Mouse (Mus musculus) megakaryocyte, embryonic 14.5 days (primary cell): ENCODE measurements at regions not wholly inside any gene's neighbourhood (a gene's known extent, or its start where the extent isn't known, plus 50 kb on each side); places are given as distances from the start of the nearest gene placed in this dataset.

Experiments
- H3K27me3 ChIP-seq: replicated peaks from 2 replicates; pipeline ENCODE3; 2012; ENCODE audit warnings: inconsistent platforms
- H3K36me3 ChIP-seq: replicated peaks from 2 replicates; pipeline ENCODE3; 2012; ENCODE audit warnings: low read length, inconsistent platforms, mixed read lengths
- H3K4me1 ChIP-seq: 2 replicates; pipeline ENCODE4 v1.6.1; 2012; ENCODE audit warnings: inconsistent platforms
- H3K4me3 ChIP-seq: replicated peaks from 2 replicates; pipeline ENCODE3; 2012; ENCODE audit warnings: moderate library complexity, mild to moderate bottlenecking, inconsistent platforms
- H3K9me3 ChIP-seq: 2 replicates; pipeline ENCODE4 v1.6.1; 2012; ENCODE audit warnings: inconsistent platforms
- FLI1 ChIP-seq: IDR thresholded peaks from 2 replicates; pipeline ENCODE4 v1.6.1; 2012; ENCODE audit warnings: low read length, inconsistent platforms, mixed read lengths
- GATA1 ChIP-seq: IDR thresholded peaks from 3 replicates; pipeline ENCODE4 v1.6.1; 2012; ENCODE audit warnings: mixed read lengths, low read length, inconsistent platforms, borderline replicate concordance

DNA sequence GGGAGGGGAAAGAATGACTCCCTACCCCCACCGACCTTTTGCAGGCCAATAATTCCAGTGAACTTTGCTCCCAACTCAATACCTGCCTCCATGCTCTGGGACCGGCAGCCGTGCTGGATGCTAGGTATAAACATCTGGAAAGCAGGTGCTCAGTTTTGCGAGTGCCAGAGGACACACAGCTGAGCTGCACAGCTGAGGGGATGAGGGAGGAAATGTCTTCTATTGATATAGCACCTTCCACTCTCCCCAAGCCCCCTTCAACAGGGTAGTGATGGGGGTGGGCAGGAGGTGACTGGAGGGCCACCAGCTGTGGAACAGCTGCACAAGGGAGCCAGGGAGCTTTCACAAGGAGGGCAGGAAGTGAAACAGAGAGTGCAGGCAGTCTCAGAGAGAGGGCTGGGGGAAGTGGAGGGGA lies 421.8 kb downstream of the Tns1 start:
- Histone ChIP-seq H3K9me3 (peaks cover 29% of the 10 kb centered on the region), H3K4me1 (no peaks in the 10 kb centered on the region), H3K27me3 (no peaks in the 10 kb centered on the region), H3K36me3 (no peaks in the 10 kb centered on the region), H3K4me3 (no peak overlapping the region)
- TF ChIP-seq GATA1: no peak

DNA sequence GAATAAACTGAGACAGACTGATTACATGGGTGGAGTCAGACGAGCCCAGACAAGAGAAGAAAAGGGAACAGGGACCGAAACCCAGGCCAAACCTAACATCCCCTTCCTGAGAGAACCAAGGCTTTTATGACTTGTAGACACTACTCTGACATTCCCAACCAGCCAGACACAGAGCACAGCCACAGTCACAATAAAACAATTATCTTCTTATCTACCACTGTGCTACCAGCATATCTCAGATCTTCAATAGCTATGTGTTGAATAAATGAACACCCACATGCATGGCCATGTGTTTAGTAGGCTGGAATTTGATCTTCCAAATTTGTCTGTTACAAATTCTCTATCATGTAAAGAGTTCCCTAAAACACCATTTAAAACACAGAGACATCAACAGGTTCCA lies 430.7 kb downstream of the Tns1 start:
- no peak overlapping the region for H3K4me3 ChIP-seq
- H3K9me3 ChIP-seq: peaks cover 7% of the 10 kb centered on the region; the same call in 1 of the 2 replicates
- H3K4me1 ChIP-seq: no peaks in the 10 kb centered on the region
- H3K27me3 ChIP-seq: no peaks in the 10 kb centered on the region
- no peak for TF ChIP-seq GATA1
- no peak for TF ChIP-seq FLI1
- H3K36me3 ChIP-seq: no peaks in the 10 kb centered on the region

DNA sequence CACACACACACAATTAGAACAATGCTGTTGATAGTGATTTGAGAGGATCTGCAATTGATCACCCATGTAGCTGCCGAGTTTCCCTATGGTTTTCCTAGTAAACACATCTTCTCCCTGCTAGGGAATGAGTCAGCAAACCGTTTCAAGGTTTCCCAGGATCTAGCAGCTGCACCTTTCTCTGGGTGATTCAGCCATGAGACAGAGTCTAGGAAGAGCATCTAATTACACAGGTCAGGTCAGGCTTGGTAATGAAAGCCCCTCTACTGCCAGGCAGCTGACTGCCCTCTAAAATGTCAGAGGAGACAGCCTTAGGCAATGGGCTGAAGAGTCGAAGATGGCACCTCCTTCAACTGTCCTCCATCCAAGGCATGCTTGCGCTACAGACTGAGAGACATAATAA lies 438.5 kb downstream of the Tns1 start:
- TF ChIP-seq GATA1 (no peak), FLI1 (no peak)
- Histone ChIP-seq H3K36me3 (no peaks in the 10 kb centered on the region), H3K4me3 (no peak overlapping the region), H3K27me3 (no peaks in the 10 kb centered on the region), H3K9me3 (0 out of 2 replicates have a peak, but pooled peaks cover 3% of the 10 kb centered on the region), H3K4me1 (no peaks in the 10 kb centered on the region)

DNA sequence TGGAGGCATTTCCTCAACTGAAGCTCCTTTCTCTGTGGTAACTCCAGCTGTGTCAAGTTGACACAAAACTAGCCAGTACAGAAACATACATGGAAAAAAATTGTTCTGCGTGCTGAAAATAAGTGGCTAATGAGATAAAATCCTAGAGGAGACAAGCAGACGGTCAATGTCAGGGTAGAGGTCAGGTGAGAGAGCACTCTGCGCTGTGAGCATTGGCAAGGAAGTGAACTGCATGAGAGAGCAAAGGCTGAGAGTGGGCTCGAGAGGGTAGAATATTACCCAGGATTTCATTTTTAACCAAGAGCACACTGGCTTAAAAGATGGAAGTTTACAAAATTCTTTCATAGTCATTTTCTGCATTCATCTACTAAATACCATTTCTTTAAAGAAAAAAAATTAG lies 439.2 kb downstream of the Tns1 start:
- TF ChIP-seq GATA1: no peak
- no peak for TF ChIP-seq FLI1
- H3K27me3 ChIP-seq: no peaks in the 10 kb centered on the region
- no peak overlapping the region for H3K4me3 ChIP-seq

DNA sequence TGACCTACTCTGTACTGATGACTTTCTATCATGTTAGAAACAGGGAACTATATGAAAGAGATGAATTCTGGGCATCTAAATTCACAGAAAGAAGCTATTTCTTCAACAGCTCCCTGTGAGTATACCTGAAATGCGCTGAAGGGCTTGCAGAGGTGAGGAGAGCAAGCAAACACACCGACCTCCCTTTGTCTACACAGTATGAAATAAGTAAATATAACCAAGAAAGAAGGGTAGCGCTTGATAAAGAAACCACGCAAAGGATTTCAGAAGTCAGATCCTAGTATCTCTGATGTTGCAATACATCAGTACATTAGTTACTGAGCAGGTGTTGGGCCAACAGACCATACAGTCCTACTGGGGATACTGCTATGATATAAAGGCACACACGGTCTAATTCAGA lies 440.1 kb downstream of the Tns1 start:
- no peaks in the 10 kb centered on the region for H3K4me1 ChIP-seq
- 0 out of 2 replicates have a peak, but pooled peaks cover 3% of the 10 kb centered on the region for H3K9me3 ChIP-seq
- H3K36me3 ChIP-seq: no peaks in the 10 kb centered on the region
- TF ChIP-seq GATA1 (no peak), FLI1 (no peak)
- no peak overlapping the region for H3K4me3 ChIP-seq
- no peaks in the 10 kb centered on the region for H3K27me3 ChIP-seq

More for the DNA sequence above, 439.2 kb downstream of the Tns1 start:
- Histone ChIP-seq H3K4me1 (no peaks in the 10 kb centered on the region), H3K9me3 (0 out of 2 replicates have a peak, but pooled peaks cover 3% of the 10 kb centered on the region), H3K36me3 (no peaks in the 10 kb centered on the region)

DNA sequence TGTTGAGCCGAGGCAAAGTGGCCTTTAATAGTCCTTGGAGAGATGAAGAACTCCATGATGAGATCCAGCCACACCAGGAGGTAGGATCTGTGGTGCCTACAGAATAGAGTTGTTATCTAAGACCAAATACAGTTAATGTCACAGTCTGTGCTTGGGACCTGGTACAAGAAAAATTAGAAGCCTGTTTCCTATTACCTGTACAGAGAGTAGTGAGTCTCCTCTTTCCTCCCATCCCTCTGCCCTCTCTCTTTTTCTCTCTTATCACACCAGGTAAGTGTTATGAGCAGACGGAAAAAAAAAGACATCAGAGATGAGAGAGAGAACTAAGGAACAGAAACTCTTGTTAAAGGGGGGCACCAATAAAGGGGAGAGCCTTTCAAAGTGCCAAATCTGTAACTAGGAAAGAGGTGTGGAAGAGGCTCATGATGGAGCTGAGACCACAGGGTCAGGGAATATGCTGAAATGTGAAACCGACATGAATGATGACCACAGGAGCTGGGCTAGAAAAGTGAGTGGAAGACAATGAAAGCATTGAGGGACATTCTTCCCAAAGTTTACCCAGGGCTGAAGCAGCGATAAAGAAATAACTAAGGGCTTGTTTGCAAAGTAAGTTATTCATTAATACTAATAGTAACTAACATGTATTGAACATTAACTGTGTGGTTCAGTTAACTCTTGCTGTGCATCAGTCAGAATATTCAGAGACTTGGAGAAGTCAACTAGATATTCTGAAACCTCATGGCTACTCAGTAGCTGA lies 440.9 kb downstream of the Tns1 start:
- no peaks in the 10 kb centered on the region for H3K4me1 ChIP-seq
- H3K9me3 ChIP-seq: 0 out of 2 replicates have a peak, but pooled peaks cover 3% of the 10 kb centered on the region
- TF ChIP-seq FLI1 (no peak), GATA1 (no peak)
- H3K27me3 ChIP-seq: no peaks in the 10 kb centered on the region
- no peak overlapping the region for H3K4me3 ChIP-seq
- no peaks in the 10 kb centered on the region for H3K36me3 ChIP-seq

DNA sequence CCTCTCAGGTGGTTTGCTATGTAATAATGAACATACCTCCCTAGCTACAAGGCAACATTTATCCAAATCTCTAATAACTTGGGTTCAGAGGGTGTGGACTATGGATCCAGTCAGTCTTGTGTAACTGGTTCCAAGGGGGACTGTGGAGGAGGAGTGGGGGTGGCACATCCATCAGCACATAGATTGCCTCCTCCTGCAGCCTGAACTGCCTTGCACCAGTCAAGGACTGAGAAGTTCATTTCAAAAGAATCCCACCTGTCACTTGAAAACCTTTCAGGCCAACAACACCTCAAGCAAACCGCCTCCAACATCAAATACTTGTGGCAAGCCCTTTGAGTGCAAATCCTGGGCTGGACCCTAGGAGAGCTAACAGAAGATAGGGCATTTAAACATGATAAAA lies 442.6 kb downstream of the Tns1 start:
- no peaks in the 10 kb centered on the region for H3K36me3 ChIP-seq
- TF ChIP-seq FLI1 (no peak), GATA1 (no peak)
- 0 out of 2 replicates have a peak, but pooled peaks cover 3% of the 10 kb centered on the region for H3K9me3 ChIP-seq
- H3K4me1 ChIP-seq: no peaks in the 10 kb centered on the region
- no peaks in the 10 kb centered on the region for H3K27me3 ChIP-seq
- H3K4me3 ChIP-seq: no peak overlapping the region

DNA sequence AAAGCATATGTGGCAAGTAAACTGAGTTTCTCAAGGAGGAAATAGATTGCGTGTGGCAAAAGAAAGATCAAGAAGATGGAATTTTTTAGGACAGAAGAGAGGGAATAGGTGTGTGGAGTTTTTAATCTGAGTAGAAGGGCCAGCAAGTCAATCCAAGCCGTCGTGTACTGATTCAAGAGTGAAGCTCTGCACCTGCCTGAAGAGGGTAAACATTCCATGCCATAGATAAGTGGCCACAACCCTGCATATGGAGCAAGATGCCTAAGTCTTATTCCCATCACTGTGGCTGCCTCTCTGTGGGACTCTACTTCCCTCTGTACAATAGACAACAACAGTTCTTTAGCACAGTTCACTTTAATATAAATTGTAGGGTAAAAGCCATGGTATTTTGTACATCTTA lies 443.4 kb downstream of the Tns1 start:
- H3K36me3 ChIP-seq: no peaks in the 10 kb centered on the region
- 0 out of 2 replicates have a peak, but pooled peaks cover 2% of the 10 kb centered on the region for H3K9me3 ChIP-seq
- H3K4me3 ChIP-seq: no peak overlapping the region
- no peak for TF ChIP-seq GATA1
- no peak for TF ChIP-seq FLI1
- no peaks in the 10 kb centered on the region for H3K4me1 ChIP-seq
- no peaks in the 10 kb centered on the region for H3K27me3 ChIP-seq

DNA sequence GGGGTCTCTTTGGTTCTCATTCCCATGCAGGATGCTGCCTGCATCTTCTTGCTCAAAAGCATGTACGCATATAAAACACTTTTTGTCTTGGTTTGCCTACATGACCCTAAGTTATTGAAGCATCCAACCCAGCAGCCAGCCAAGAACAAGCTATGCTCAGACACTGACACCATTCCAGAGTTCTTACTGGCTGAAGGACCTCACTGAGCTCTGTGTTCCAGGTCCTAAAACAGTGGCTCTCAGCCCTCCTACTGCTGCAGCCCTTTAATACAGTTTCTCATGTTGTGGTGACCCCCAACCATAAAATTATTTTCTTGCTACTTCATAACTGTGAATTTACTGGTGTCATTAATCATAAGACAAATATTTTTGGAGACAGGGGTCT lies 450.4 kb downstream of the Tns1 start:
- TF ChIP-seq FLI1 (no peak), GATA1 (no peak)
- H3K36me3 ChIP-seq: no peaks in the 10 kb centered on the region
- no peaks in the 10 kb centered on the region for H3K4me1 ChIP-seq
- no peaks in the 10 kb centered on the region for H3K27me3 ChIP-seq
- no peak overlapping the region for H3K4me3 ChIP-seq
- no peaks in the 10 kb centered on the region for H3K9me3 ChIP-seq

DNA sequence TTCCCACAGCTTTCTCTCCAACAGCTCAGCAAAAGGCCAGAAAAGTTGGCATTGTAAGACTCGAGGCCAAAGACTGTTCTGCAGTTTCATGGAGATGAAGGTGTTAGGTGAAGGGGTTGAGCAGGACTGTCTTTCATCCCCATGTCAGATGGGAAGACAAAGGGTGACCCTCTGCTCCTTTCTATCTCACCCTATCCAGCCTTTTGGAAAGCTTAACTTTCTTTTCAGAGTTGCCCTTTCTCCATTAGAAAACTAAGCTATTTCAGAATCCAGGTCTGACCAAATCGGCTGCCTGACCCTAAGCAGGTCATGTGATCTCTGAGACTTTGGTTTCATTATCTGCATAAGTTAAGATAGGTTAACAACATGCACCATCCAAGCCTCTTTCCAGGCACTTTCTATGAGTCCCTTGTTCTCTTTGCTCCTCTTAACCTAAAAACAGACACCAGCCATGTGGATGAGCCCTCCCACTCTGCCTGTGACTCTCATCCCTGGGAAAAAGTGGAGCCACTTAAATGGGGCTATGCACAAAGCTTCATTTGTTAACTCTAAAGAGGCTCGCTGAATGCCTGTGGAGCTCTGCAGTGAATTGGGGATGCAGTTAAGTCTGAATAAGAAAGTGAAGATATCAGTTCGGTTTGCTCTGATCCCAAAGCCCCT lies 450.9 kb downstream of the Tns1 start:
- no peaks in the 10 kb centered on the region for H3K36me3 ChIP-seq
- TF ChIP-seq FLI1 (no peak), GATA1 (no peak)
- H3K4me1 ChIP-seq: no peaks in the 10 kb centered on the region
- no peak overlapping the region for H3K4me3 ChIP-seq
- no peaks in the 10 kb centered on the region for H3K27me3 ChIP-seq
- H3K9me3 ChIP-seq: no peaks in the 10 kb centered on the region
